Mouse (Mus musculus): ENCODE results near the gene Vcam1.

The Vcam1 gene

GRCm38 (mm10) chr3:116129259-116129738 lies at the start of gene Vcam1:
Gene Vcam1, minus strand, starts transcription at chr3:116129688.
- DNase-seq (ENCODE audit: low read depth, low spot score), result peak; percentile 89

GRCm38 (mm10) chr3:116175106-116175505 lies 45.6 kb upstream of the Vcam1 start:
- DNase-seq (ENCODE audit: low read depth, low spot score), result no peak

GRCm38 (mm10) chr3:116171461-116171860 lies 42.0 kb upstream of the Vcam1 start:
- DNase-seq (ENCODE audit: low read depth, low spot score), result no peak

- DNase-seq (ENCODE audit: low read depth, low spot score), result no peak
Observed at GRCm38 (mm10) chr3:116168056-116168455, 38.6 kb upstream of the Vcam1 start.

GRCm38 (mm10) chr3:116166296-116166695 lies 36.8 kb upstream of the Vcam1 start:
- DNase-seq (ENCODE audit: low read depth, low spot score), result no peak

GRCm38 (mm10) chr3:116165030-116165429 lies 35.5 kb upstream of the Vcam1 start:
- no peak for DNase-seq (ENCODE audit: low read depth, low spot score)

- no peak for DNase-seq (ENCODE audit: low read depth, low spot score)
Observed at GRCm38 (mm10) chr3:116163517-116163916, 34.0 kb upstream of the Vcam1 start.

GRCm38 (mm10) chr3:116162097-116162666 lies 32.7 kb upstream of the Vcam1 start:
- DNase-seq (ENCODE audit: low read depth, low spot score), result no peak

- DNase-seq (ENCODE audit: low read depth, low spot score), result no peak
Observed at GRCm38 (mm10) chr3:116159376-116159775, 29.9 kb upstream of the Vcam1 start.

- no peak for DNase-seq (ENCODE audit: low read depth, low spot score)
Observed at GRCm38 (mm10) chr3:116157447-116157990, 28.0 kb upstream of the Vcam1 start.

- DNase-seq (ENCODE audit: low read depth, low spot score), result no peak
Observed at GRCm38 (mm10) chr3:116150056-116150632, 20.7 kb upstream of the Vcam1 start.

- peak; percentile 71 for DNase-seq (ENCODE audit: low read depth, low spot score)
Observed at GRCm38 (mm10) chr3:116149096-116149495, 19.6 kb upstream of the Vcam1 start.

GRCm38 (mm10) chr3:116148676-116149075 lies 19.2 kb upstream of the Vcam1 start:
- DNase-seq (ENCODE audit: low read depth, low spot score), result peak; percentile 25

GRCm38 (mm10) chr3:116141226-116141625 lies 11.7 kb upstream of the Vcam1 start:
- peak; percentile 72 for DNase-seq (ENCODE audit: low read depth, low spot score)

- no peak for DNase-seq (ENCODE audit: low read depth, low spot score)
Observed at GRCm38 (mm10) chr3:116139000-116139399, 9.5 kb upstream of the Vcam1 start.

- peak; percentile 53 for DNase-seq (ENCODE audit: low read depth, low spot score)
Observed at GRCm38 (mm10) chr3:116138081-116138480, 8.6 kb upstream of the Vcam1 start.

- DNase-seq (ENCODE audit: low read depth, low spot score), result no peak
Observed at GRCm38 (mm10) chr3:116133363-116133762, 3.9 kb upstream of the Vcam1 start.

- DNase-seq (ENCODE audit: low read depth, low spot score), result no peak
Observed at GRCm38 (mm10) chr3:116130711-116131110, 1.2 kb upstream of the Vcam1 start.

GRCm38 (mm10) chr3:116129841-116130595 lies 530 bp upstream of the Vcam1 start:
- DNase-seq (ENCODE audit: low read depth, low spot score), result peak; percentile 58

- DNase-seq (ENCODE audit: low read depth, low spot score), result peak; percentile 41
Observed at GRCm38 (mm10) chr3:116128311-116129204, 930 bp downstream of the Vcam1 start.

GRCm38 (mm10) chr3:116127836-116128235 lies 1.7 kb downstream of the Vcam1 start:
- no peak for DNase-seq (ENCODE audit: low read depth, low spot score)
